Mouse (Mus musculus) forebrain, embryonic 15.5 days (tissue): ENCODE results near the gene Hoxa5. TPM values are rescaled to one million over a fixed set of nuclear protein-coding genes. Genes with fewer than 3 reads are reported as not detected.

ENCODE experiments used
- ATAC-seq: fragments of 200-750 bp; cut with Nextera tagmentation; replicated peaks from 2 replicates; pipeline ENCODE4 v1.8.0; 2017; ENCODE audit warnings: mild to moderate bottlenecking, moderate TSS enrichment, moderate library complexity
- H3K27ac ChIP-seq: fragments of 300-500 bp; sonication (generic); replicated peaks from 2 replicates; pipeline ENCODE4 v1.5.1; 2015; ENCODE audit warnings: mild to moderate bottlenecking, inconsistent platforms
- H3K27me3 ChIP-seq: fragments of 300-500 bp; sonication (generic); 2 replicates; pipeline ENCODE4 v1.6.1; 2015; ENCODE audit warnings: inconsistent platforms
- H3K36me3 ChIP-seq: fragments of 300-500 bp; sonication (generic); 2 replicates; pipeline ENCODE4 v1.6.1; 2015; ENCODE audit warnings: mild to moderate bottlenecking, inconsistent platforms
- H3K4me1 ChIP-seq: fragments of 300-500 bp; sonication (generic); 2 replicates; pipeline ENCODE4 v1.6.1; 2015; ENCODE audit warnings: inconsistent platforms
- H3K4me2 ChIP-seq: fragments of 300-500 bp; sonication (generic); replicated peaks from 2 replicates; pipeline ENCODE4 v1.6.1; 2015; ENCODE audit warnings: mild to moderate bottlenecking, inconsistent platforms
- H3K4me3 ChIP-seq: fragments of 300-500 bp; sonication (generic); 2 replicates; pipeline ENCODE4 v1.5.1; 2015; ENCODE audit warnings: mild to moderate bottlenecking, inconsistent platforms
- H3K9ac ChIP-seq: fragments of 300-500 bp; sonication (generic); replicated peaks from 2 replicates; pipeline ENCODE4 v1.6.1; 2015; ENCODE audit warnings: mild to moderate bottlenecking, inconsistent platforms
- H3K9me3 ChIP-seq: fragments of 300-500 bp; sonication (generic); 2 replicates; pipeline ENCODE4 v1.6.1; 2016; ENCODE audit warnings: inconsistent platforms
- WGBS: fragments of 180-500 bp; shearing (Covaris S2); methylation state at CpG from one replicate; pipeline ENCODE4 v1.1.7; 2015; ENCODE audit warnings: mixed read lengths; 5-methylcytosine and 5-hydroxymethylcytosine counted together
- polyA plus RNA-seq: library from polyadenylated mRNA; unstranded; fragments of >200 nt; fragmentation: Nextera tagmentation; extraction: Ambion mirVana; gene quantifications from 2 replicates; pipeline ENCODE4 v1.2.1, GENCODE M21; 2015

Gene Hoxa5
- polyA plus RNA-seq, 1 experiment from 2014 or later, result not detected

DNA sequence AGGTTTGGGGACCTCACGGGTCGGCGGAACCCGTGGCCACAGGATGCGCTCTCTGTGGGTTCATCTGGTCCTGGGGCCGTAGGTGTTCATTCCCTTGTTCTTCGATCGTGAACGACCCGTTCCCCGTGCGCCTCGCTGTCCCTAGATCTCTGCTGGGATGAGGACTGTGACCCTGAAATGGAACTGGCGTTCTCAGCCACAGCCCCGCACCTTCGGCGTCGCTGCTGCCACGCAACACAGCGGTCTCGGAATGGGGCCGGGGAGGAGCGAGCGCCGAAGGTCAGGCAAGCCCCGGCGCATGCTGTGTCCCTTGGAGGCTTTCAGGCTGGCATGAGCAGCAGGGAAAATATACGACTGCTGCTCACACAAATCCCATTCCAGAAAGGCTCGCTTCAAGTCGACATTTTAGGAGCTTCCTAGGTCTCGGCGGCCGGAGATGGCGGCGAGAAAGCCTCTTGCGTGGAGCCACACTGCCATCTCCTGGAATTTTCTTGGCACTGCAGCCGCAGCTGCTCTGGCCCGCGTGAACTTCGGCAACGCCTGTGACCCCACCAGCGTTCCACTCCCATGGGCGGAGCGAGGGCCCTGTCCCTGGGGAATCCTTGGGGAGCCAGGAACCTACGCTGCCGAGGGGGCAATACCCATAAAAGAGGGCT is 17.1 kb upstream of the Hoxa5 start, which contains the start of gene Hoxa7:
Gene Hoxa7, minus strand, starts transcription at position 518 of the 656 bp plus-strand sequence.
- peak within 1 kb of the TSS; percentile 78 for H3K4me2 ChIP-seq
- H3K9me3 ChIP-seq, result no peaks in the 10 kb centered on the region
- peak within 1 kb of the TSS; percentile 46 for H3K4me3 ChIP-seq
- H3K27me3 ChIP-seq, result peaks cover 100% of the 10 kb centered on the region
- 2% methylated on average over 46 of the region's 46 CpGs for WGBS
- H3K9ac ChIP-seq, result peak within 1 kb of the TSS; percentile 43
- H3K27ac ChIP-seq, result no peak within 1 kb of the TSS
- peak; percentile 53 for ATAC-seq
- H3K36me3 ChIP-seq, result no peaks in the 10 kb centered on the region
- H3K4me1 ChIP-seq, result peaks cover 17% of the 10 kb centered on the region

DNA sequence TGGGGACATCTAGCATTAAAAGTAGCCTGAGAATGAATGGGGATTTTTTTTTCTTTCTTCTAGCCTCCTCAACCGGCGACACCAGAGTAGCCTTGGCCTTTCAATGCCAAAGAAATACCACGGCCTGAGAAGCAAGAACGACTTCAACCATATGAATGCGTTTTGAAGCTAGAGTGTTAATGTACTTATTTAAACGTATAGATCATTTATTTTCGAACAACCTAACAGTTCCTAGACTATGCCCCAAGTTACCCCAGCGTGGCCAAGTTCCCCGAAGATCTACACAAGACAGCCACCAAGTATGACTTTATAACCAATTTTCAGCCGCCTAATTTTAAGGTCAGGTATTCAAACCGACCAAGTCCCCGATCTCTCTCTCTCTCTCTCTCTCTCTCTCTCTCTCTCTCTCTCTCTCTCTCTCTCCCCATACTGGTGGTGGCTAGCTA is 16.5 kb upstream of the Hoxa5 start:
- 8% methylated on average over 12 of the region's 12 CpGs for whole genome bisulfite sequencing
- Histone ChIP-seq H3K4me1 (peaks cover 17% of the 10 kb centered on the region), H3K4me2 (peak overlapping the region; percentile 78), H3K36me3 (no peaks in the 10 kb centered on the region), H3K27ac (no peak overlapping the region), H3K4me3 (peak overlapping the region; percentile 46), H3K27me3 (peaks cover 100% of the 10 kb centered on the region), H3K9ac (no peak overlapping the region), H3K9me3 (no peaks in the 10 kb centered on the region)
- ATAC-seq, result no peak

DNA sequence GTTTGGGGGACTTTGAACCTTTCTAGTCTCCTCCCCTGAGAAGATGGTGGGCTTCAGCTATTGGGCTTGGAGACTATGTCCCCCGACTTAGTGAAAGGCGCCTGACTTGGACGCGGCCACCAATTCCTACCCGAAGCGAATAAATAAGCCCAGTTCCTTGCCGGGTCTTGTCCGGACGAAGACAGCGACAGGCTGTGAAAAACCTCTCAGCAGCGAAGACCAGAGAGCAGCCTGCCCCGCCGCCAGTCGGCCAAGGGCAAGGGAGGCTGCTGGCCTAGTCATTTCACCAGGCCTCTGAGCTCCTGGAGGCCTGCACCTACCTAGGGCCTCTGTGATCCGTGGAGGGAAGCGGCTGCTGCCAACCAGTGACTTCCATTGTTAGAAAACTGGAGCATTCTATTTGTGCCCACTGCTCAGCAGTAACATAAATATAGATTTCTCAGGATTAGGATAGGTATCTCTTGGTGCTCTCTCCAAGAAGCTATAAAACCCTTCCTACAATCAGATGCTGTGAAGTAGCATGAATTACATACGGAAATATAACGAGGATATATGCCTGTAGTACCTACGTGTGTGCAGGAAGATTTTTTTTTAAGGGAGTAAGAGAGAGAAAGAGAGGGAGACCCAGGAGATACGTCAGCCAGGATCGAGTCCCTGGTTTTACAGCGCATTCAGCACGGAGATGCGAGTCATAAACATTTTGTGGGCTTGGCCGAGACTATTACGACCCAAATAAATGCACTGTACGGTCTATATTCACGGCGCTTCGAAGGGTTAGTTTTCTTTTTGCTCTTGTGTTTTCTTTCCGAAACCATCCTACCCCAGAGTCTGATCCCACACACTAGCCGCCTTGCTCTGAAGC is 15.8 kb upstream of the Hoxa5 start:
- Histone ChIP-seq H3K36me3 (no peaks in the 10 kb centered on the region), H3K9ac (no peak overlapping the region), H3K4me1 (peaks cover 17% of the 10 kb centered on the region), H3K9me3 (no peaks in the 10 kb centered on the region), H3K27me3 (peaks cover 100% of the 10 kb centered on the region), H3K4me3 (no peak overlapping the region), H3K4me2 (no peak overlapping the region), H3K27ac (no peak overlapping the region)
- WGBS, result 14% methylated on average over 32 of the region's 32 CpGs
- ATAC-seq, result no peak

DNA sequence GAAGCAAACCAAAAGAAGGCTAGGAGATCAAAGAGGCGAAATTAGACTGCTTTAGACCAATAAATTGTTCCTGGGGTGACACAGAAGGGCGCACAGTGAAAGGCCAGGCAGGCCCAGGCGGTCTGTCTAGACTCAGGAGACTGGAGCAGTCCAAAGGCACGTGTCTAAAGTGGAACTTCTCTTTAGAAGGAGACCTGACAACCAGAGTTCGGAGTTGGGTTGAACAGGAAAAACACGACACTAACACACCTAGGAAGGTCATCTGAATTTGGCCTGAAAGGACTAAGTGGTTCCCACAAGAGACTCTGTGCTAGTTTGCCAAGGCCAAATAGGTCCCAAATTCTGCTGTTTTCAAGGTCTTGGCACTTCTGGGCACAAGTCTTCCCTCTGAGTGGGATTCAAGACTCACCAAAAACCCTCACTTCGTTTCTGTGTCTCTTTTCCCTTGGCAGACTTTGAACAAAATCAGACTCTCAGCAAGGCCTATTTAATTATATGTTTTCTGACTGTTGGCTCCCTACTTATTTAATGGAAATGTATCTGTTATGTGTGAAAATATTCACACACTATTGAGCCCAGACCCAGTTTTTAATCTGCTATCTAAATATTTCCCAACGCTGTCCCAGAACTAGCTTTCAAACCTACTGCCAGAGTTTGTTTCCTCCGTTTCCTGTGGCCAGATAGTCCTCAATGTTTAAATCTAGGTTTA is 15.0 kb upstream of the Hoxa5 start:
- H3K27ac ChIP-seq, result no peak overlapping the region
- H3K4me2 ChIP-seq, result no peak overlapping the region
- H3K4me3 ChIP-seq, result no peak overlapping the region
- peaks cover 100% of the 10 kb centered on the region for H3K27me3 ChIP-seq
- no peak for ATAC-seq
- WGBS, result 17% methylated on average over 9 of the region's 9 CpGs
- no peak overlapping the region for H3K9ac ChIP-seq
- H3K4me1 ChIP-seq, result peaks cover 17% of the 10 kb centered on the region
- H3K36me3 ChIP-seq, result no peaks in the 10 kb centered on the region
- no peaks in the 10 kb centered on the region for H3K9me3 ChIP-seq

DNA sequence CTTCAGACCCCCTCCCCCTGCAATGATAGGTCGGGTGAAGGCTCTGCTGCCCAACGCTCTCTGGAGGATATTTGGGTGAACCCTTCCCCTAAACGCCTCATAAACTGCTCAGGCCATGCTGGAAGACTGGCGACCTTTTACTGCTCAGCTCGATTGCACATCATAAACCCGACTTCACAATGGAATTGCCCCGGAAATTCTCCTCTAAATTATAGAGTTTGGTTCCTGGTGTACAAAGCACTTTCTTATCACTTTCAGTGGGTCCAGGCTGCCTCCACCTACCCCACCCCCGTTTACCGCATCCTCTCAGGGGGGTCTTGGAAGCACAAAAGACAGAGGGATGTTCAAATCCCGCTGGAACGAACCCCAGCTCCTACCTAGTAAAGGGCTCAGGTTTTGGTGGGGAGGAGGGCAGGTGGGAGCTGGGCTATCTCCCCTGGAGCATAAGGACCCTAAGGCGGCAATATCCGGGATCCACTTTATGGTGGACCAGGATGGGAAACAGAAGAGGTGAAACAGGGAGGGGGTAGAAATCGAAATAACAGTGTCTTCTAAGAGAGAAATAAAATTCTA is 14.3 kb upstream of the Hoxa5 start:
- Histone ChIP-seq H3K9ac (no peak overlapping the region), H3K27ac (no peak overlapping the region), H3K4me1 (peaks cover 17% of the 10 kb centered on the region), H3K4me2 (no peak overlapping the region), H3K27me3 (peaks cover 100% of the 10 kb centered on the region), H3K36me3 (no peaks in the 10 kb centered on the region), H3K9me3 (no peaks in the 10 kb centered on the region), H3K4me3 (no peak overlapping the region)
- WGBS, result 6% methylated on average over 14 of the region's 14 CpGs
- no peak for ATAC-seq

DNA sequence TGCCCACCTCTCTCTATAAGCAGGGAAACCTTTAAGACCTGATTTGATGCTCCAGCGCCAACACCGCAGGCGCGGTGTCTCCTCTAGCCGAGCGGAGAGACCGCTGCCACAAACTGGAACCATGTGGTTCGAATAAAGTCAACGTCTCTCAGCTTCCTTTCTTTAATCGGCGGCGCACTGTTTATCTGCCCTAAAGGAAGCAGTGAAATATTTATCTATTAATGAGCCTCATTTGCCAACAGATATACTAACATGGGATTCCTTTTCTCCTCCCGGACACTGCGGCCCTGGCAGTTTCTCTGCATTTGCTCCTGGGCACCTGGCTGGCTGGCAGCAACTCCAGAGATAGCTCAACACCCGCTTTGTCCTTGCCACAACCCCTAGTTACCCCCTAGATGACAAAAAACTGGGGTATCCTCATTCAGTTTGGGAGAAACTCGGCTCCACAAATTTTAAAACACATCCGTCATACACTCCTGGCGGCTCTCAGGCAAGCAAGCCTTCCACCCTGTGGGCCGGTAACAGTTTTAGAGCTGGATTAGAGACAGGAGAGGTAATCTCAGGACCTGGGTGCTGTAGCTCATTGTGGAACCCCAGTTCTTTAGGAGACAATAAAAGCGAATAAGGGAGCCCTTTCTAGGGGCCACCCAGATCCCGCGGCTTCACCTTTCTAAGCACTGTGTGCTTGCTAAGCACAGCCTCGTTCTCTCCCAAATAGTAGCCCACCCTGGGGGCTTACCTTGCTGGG is 13.7 kb upstream of the Hoxa5 start:
- Histone ChIP-seq H3K4me1 (peaks cover 18% of the 10 kb centered on the region), H3K27me3 (peaks cover 99% of the 10 kb centered on the region), H3K9ac (no peak overlapping the region), H3K4me3 (no peak overlapping the region), H3K4me2 (no peak overlapping the region), H3K27ac (no peak overlapping the region), H3K9me3 (no peaks in the 10 kb centered on the region), H3K36me3 (no peaks in the 10 kb centered on the region)
- no peak for ATAC-seq
- WGBS, result 3% methylated on average over 23 of the region's 23 CpGs

DNA sequence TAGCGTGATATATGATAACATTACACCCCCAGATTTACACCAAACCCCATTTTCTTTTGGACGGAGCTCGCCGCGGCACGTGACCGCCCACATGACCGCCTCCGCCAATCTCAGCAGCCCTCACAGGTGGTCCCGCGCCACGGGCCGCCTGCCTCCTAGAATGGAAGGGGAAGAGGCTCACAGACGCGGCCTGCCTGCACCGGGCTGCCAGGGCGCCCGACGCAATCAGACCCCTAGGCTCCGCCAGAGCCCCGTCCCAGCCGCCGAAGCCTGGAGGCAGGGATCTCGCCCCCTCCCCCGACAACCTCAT is 13.0 kb upstream of the Hoxa5 start:
- no peak overlapping the region for H3K9ac ChIP-seq
- H3K36me3 ChIP-seq, result no peaks in the 10 kb centered on the region
- H3K27me3 ChIP-seq, result peaks cover 99% of the 10 kb centered on the region
- under 1% methylated on average over 25 of the region's 25 CpGs for WGBS
- 0 out of 2 replicates have a peak, but pooled peaks have one; percentile 39 for ATAC-seq
- H3K4me2 ChIP-seq, result peak overlapping the region; percentile 14
- H3K4me3 ChIP-seq, result peak overlapping the region; percentile 18
- H3K4me1 ChIP-seq, result peaks cover 20% of the 10 kb centered on the region
- no peaks in the 10 kb centered on the region for H3K9me3 ChIP-seq
- H3K27ac ChIP-seq, result no peak overlapping the region

DNA sequence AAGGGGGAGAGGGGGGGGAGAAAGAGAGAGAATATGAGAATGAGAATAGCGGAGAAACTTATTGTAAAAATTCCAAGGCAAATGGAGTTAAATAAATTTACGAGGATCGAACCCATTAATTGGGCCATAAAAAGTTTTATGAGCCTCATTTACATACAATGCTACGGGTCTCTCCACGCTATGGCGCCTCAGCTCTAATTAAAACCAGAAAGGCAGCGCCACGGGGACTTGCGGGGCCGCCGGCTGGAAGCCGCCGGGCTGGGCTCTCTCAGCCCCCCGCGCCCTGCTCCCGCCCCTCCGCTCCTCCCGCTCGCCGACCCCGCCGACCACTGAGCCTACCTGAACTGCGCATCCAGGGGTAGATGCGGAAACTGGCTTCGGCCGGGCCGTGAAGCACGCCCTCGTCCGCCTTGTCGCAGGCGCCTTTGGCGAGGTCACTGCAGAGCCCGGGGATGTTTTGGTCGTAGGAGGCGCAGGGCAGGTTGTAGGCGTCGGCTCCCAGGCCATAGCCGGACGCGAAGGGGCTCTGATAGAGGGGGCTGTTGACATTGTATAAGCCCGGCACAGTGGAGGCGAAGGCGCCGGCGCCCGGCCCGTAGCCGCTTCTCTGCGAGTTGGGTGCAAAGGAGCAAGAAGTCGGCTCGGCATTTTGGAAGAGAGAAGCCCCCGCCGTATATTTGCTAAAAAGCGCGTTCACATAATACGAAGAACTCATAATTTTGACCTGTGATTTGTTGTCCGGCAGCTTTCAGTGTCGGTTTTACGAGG is 12.5 kb upstream of the Hoxa5 start:
- peaks cover 99% of the 10 kb centered on the region for H3K27me3 ChIP-seq
- H3K9ac ChIP-seq, result no peak overlapping the region
- no peaks in the 10 kb centered on the region for H3K9me3 ChIP-seq
- WGBS, result 1% methylated on average over 59 of the region's 60 CpGs
- H3K4me1 ChIP-seq, result peaks cover 20% of the 10 kb centered on the region
- ATAC-seq, result no peak
- H3K4me3 ChIP-seq, result peak overlapping the region; percentile 18
- peak overlapping the region; percentile 14 for H3K4me2 ChIP-seq
- no peaks in the 10 kb centered on the region for H3K36me3 ChIP-seq
- H3K27ac ChIP-seq, result no peak overlapping the region

DNA sequence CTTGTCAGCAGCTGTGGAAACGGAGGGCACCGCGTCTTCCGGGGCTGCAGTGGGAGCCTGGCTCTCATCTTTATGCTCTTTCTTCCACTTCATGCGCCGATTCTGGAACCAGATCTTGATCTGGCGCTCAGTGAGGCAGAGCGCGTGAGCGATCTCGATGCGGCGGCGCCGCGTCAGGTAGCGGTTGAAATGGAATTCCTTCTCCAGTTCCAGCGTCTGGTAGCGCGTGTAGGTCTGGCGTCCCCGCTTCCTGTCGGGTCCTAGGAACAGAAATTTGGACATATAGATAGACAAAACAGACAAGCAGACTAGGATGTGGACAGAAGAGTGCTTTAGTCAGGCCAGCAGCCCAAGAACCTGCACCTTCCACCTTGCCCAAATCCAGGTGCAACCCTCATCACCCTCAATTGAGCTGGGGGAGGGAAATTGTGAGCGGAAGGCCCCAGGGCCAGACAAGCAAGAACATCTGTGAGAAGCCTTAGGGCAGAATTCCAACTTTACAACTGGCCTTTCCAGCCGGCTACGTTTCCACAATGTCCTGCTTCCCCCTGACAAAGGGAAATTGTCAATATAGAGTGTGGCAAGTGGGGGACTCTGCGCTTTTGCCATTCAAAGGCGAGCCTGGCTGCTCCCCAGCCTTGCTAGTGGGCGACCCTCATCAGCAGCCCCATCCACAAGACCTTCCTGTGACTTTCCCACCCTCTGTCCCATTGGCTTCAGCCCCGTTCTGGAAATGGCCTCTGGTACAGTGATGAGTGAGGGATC is 11.6 kb upstream of the Hoxa5 start:
- Histone ChIP-seq H3K4me2 (no peak overlapping the region), H3K36me3 (no peaks in the 10 kb centered on the region), H3K4me1 (peaks cover 14% of the 10 kb centered on the region), H3K9me3 (no peaks in the 10 kb centered on the region), H3K9ac (no peak overlapping the region), H3K27me3 (peaks cover 99% of the 10 kb centered on the region), H3K27ac (no peak overlapping the region), H3K4me3 (no peak overlapping the region)
- 1% methylated on average over 30 of the region's 30 CpGs for WGBS
- no peak for ATAC-seq

DNA sequence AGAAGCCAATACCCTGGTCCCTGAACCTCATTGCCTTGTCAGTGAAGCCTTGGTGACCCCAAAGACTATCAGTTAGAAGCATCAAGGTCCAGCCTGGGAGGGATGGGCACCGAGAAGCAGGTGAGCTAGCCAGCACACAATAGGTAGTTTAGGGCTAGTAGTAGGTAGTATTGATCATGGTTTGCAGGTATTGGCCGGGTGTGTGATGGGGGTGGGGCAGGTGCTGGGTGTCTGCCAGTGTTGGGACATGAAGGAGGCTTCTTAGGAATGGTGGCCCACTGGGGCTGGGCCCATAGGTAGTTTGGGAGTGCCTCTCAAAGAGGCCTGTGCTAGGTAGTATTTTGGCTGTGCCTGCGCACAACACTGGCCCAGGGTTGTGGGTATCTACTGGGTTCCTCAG is 10.7 kb upstream of the Hoxa5 start:
- H3K36me3 ChIP-seq, result no peaks in the 10 kb centered on the region
- peaks cover 99% of the 10 kb centered on the region for H3K27me3 ChIP-seq
- no peak for ATAC-seq
- H3K4me1 ChIP-seq, result peaks cover 14% of the 10 kb centered on the region
- no peak overlapping the region for H3K9ac ChIP-seq
- H3K4me3 ChIP-seq, result no peak overlapping the region
- no peak overlapping the region for H3K4me2 ChIP-seq
- no peaks in the 10 kb centered on the region for H3K9me3 ChIP-seq
- no peak overlapping the region for H3K27ac ChIP-seq
- 10% methylated on average over 3 of the region's 3 CpGs for WGBS
